Mouse (Mus musculus) forebrain, embryonic 12.5 days (tissue): ENCODE measurements around the gene Card10. TPM values are rescaled to one million over a fixed set of nuclear protein-coding genes. Genes with fewer than 3 reads are reported as not detected.

Source experiments
- ATAC-seq: fragments of 200-750 bp; cut with Nextera tagmentation; 2 replicates; pipeline ENCODE4 v1.8.0; 2017; ENCODE audit warnings: moderate TSS enrichment; ENCODE audit not compliant: low FRiP score
- H3K27ac ChIP-seq: fragments of 300-500 bp; sonication (generic); 2 replicates; pipeline ENCODE4 v1.5.1; 2016; ENCODE audit warnings: mild to moderate bottlenecking
- H3K27me3 ChIP-seq: fragments of 300-500 bp; sonication (generic); 2 replicates; pipeline ENCODE4 v1.6.1; 2016; ENCODE audit warnings: mild to moderate bottlenecking
- H3K36me3 ChIP-seq: fragments of 300-500 bp; sonication (generic); replicated peaks from 2 replicates; pipeline ENCODE4 v1.6.1; 2016; ENCODE audit warnings: mild to moderate bottlenecking
- H3K4me1 ChIP-seq: fragments of 300-500 bp; sonication (generic); 2 replicates; pipeline ENCODE4 v1.6.1; 2016
- H3K4me2 ChIP-seq: fragments of 300-500 bp; sonication (generic); 2 replicates; pipeline ENCODE4 v1.6.1; 2016; ENCODE audit warnings: mild to moderate bottlenecking, moderate library complexity
- H3K4me3 ChIP-seq: fragments of 300-500 bp; sonication (generic); replicated peaks from 2 replicates; pipeline ENCODE4 v1.5.1; 2016; ENCODE audit warnings: mild to moderate bottlenecking
- H3K9ac ChIP-seq: fragments of 300-500 bp; sonication (generic); 2 replicates; pipeline ENCODE4 v1.6.1; 2016; ENCODE audit warnings: mild to moderate bottlenecking
- H3K9me3 ChIP-seq: fragments of 300-500 bp; sonication (generic); 2 replicates; pipeline ENCODE4 v1.6.1; 2016
- WGBS: fragments of 180-500 bp; shearing (Covaris S2); methylation state at CpG from one replicate; pipeline ENCODE4 v1.1.7; 2016; 5-methylcytosine and 5-hydroxymethylcytosine counted together
- polyA plus RNA-seq: library from polyadenylated mRNA; unstranded; fragments of >200 nt; fragmentation: Nextera tagmentation; extraction: Ambion mirVana; gene quantifications from 2 replicates; pipeline ENCODE4 v1.2.1, GENCODE M21; 2016

Gene Card10
- polyA plus RNA-seq, 1 experiment from 2014 or later, result 2.1 TPM

DNA sequence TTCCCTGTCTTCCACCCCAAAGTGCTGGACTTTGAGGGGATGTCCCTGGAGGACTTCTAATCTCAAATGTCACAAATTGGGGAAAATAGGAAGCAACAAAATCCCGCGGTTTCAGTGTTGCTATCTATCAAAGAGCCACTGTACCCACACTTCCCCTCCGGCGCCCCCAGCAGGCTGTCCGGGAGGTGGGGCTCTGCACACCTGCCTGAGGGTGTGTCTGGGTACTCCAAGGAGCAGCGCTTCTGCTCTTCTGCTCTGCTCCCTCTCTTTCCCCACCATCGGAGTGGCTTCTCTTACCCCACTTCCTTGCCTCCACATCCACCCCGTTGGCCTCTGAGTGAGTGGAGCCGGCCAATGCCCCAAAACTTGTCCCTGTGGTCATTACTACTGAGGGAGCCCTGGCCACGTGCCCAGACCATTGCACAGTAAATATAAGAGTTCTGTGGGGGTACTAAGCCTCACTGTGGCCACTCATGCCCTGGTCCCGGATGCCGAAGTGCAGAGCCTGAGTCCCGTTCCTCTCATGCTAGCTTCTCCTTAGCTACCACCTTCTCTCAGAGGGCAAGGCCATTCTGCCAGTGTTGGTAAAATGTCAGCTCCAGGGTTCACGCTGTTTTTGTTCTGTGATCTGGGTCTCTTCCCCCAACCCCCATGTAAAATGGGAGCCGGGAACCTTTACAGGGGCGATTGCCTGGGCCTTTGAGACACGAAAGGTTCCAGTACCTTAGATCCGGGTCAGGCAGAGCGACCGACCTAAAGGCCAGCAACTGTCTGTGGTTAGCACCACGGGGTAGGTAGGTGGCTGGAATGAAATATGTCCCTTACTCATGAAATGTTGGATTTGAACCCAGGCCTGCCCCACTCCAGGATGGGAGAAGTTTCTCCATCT is 41.0 kb upstream of the Card10 start:
- no peak for ATAC-seq
- peaks cover 77% of the 10 kb centered on the region for H3K27me3 ChIP-seq
- no peaks in the 10 kb centered on the region for H3K36me3 ChIP-seq
- H3K9ac ChIP-seq, result no peak overlapping the region
- H3K9me3 ChIP-seq, result no peaks in the 10 kb centered on the region
- peaks cover 36% of the 10 kb centered on the region for H3K4me1 ChIP-seq
- no peak overlapping the region for H3K27ac ChIP-seq
- peak overlapping the region; percentile 90; the same call in 1 of the 2 replicates for H3K4me2 ChIP-seq
- WGBS, result 41% methylated on average over 21 of the region's 21 CpGs
- H3K4me3 ChIP-seq, result peak overlapping the region; percentile 51

DNA sequence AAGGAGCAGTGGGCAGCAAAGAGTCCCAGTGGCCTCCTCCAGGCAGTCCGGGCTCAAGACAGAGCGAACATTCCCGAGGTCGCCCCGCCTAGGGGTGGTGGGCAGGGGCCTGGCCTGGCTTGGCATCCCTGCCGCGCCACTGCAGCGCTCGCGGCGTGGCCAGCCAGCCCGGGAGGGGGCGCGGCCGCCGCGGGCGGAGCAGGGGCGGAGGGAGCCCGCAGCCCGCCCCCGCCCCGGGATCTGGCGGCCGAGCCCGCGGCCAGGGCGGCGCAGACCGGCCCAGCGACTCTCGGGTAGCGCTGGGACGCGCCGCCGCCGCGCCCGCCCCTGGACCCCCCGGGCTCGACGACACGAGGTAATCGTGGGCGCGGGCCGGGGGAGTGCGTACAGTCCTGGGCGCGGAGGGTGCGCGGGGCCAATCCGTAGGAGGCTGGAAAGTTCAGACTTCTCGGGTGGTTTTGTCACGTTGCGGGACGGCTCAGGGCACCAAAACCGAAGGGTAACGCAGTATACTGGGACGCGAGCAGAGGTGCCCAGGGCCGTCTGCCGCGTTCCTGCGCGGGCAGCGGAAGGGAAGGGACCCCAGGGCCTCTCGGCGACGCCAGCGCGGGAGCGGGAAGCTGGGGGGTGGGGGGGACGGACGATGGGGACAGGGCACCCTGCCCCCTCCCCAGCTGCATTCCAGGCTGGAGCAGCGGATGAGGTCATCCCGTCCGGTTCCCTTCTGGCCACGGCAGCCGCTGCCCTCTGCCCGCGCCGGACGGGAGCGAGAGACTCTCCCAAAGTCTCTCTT is 39.7 kb upstream of the Card10 start, which contains the start of gene Cdc42ep1:
Gene Cdc42ep1 (plus strand): TSS at position 254 of the 793 bp plus-strand sequence.
- H3K9ac ChIP-seq, result peak within 1 kb of the TSS; percentile 62
- under 1% methylated on average over 78 of the region's 86 CpGs for WGBS
- H3K4me1 ChIP-seq, result peaks cover 37% of the 10 kb centered on the region
- H3K9me3 ChIP-seq, result no peaks in the 10 kb centered on the region
- H3K27ac ChIP-seq, result 0 out of 2 replicates have a peak within 1 kb of the TSS, but pooled peaks have one; percentile 43
- H3K27me3 ChIP-seq, result peaks cover 77% of the 10 kb centered on the region
- H3K36me3 ChIP-seq, result no peaks in the 10 kb centered on the region
- peak; percentile 76 for ATAC-seq
- peak within 1 kb of the TSS; percentile 51 for H3K4me3 ChIP-seq
- peak within 1 kb of the TSS; percentile 90 for H3K4me2 ChIP-seq

DNA sequence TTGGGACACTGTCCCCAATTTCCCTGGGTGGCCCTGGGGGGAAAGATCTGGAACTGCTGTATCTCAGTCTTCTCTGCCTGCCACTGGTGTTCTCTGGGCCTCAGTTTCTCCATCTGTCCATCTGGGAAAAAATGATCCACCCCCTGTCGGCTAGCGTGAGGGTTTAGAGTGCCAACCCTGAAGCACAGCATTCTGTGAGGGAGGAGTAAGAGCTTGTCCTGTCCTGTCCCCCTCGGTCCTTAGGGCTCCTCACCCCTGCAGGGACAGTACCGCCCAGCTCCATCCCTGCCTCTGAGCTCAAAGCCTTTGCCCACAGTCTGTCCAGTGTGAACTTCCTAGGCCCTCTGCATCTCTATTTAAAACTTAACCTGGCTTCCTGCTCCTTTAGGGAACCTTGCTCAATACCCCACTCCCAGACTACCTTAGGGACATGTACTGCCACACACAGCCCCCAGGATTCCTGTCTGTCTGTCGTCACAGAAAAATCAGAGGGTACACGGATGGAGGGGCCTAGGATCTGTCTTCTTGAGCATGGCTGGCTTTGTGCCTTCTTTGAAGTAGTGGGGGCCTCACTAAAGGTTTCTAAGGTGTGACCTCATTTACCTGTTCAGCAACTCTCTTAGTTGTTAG is 38.4 kb upstream of the Card10 start:
- Histone ChIP-seq H3K4me3 (no peak overlapping the region), H3K4me1 (peaks cover 37% of the 10 kb centered on the region), H3K27ac (no peak overlapping the region), H3K9ac (no peak overlapping the region), H3K9me3 (no peaks in the 10 kb centered on the region), H3K27me3 (peaks cover 72% of the 10 kb centered on the region), H3K36me3 (no peaks in the 10 kb centered on the region), H3K4me2 (no peak overlapping the region)
- no peak for ATAC-seq
- 46% methylated on average over 6 of the region's 6 CpGs for WGBS

DNA sequence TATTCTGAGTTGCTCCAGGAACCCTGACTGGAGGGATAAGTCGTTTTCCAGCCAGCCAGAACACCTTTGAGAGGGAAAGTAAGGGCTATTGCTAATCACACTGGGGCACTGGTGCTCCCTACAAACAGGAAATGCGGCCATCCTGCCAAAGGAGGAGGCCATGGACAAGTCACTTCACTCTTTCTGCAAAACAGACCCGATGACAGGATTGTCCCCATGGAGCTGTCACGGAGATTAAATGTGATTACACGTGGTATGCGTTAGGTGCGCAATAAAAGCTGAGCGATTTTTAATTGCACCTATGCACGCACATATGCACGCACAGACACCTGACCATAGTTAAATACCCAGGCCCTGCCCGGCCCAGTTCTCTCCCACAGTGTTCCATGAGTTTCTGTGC is 37.9 kb upstream of the Card10 start:
- Histone ChIP-seq H3K4me1 (peaks cover 41% of the 10 kb centered on the region), H3K4me2 (no peak overlapping the region), H3K27me3 (peaks cover 66% of the 10 kb centered on the region), H3K36me3 (no peaks in the 10 kb centered on the region), H3K9me3 (no peaks in the 10 kb centered on the region), H3K27ac (no peak overlapping the region), H3K4me3 (no peak overlapping the region), H3K9ac (no peak overlapping the region)
- WGBS, result 57% methylated on average over 11 of the region's 11 CpGs
- no peak for ATAC-seq

DNA sequence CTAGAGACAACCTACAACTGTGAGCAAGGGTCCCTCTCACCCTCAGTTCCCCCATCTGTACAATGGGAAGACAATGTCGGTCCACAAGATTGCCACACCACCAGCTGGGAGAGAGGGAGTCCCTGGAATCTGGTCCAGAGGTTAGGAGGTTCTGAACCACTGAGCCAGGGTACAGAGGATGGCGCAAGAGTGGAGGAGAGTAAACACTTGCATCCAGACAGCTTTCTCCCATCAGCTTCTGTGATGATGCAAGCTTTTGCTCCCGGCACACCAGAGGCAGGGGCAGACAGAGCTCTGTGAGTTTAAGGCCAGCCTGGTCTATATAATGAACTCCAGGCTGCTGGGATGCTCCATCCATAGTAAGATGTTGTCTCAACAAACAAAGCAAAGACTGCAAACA is 37.4 kb upstream of the Card10 start:
- H3K4me3 ChIP-seq, result no peak overlapping the region
- ATAC-seq, result no peak
- peaks cover 46% of the 10 kb centered on the region for H3K4me1 ChIP-seq
- no peak overlapping the region for H3K4me2 ChIP-seq
- H3K9me3 ChIP-seq, result no peaks in the 10 kb centered on the region
- peaks cover 61% of the 10 kb centered on the region for H3K27me3 ChIP-seq
- no peaks in the 10 kb centered on the region for H3K36me3 ChIP-seq
- H3K9ac ChIP-seq, result no peak overlapping the region
- no peak overlapping the region; the same call in 1 of the 2 replicates for H3K27ac ChIP-seq
- 48% methylated on average over 3 of the region's 3 CpGs for WGBS

DNA sequence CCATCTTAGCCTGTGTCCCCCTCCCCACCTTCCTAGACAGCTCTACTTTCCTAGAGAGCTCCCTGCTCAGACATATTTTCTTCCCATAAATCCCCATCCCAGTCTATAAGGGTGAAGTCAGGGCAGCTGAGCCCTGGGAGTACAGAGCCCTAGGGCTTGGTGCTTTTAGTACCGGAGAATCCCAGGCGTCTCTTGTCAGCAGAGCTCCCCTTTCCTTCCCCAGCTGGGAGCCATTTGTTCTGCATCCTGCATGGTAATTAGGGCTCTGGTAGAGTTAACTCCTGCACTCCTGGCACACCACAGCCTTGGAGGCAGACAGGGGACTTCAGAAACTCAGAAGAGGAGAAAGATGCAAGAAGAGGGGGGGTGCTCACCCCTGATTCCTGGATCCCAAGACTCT is 36.9 kb upstream of the Card10 start:
- peak overlapping the region; percentile 57 for H3K27ac ChIP-seq
- peaks cover 58% of the 10 kb centered on the region for H3K27me3 ChIP-seq
- ATAC-seq, result peak; percentile 43
- H3K4me3 ChIP-seq, result no peak overlapping the region
- no peaks in the 10 kb centered on the region for H3K9me3 ChIP-seq
- peak overlapping the region; percentile 27 for H3K4me2 ChIP-seq
- WGBS, result 0% methylated on average over 2 of the region's 2 CpGs
- no peaks in the 10 kb centered on the region for H3K36me3 ChIP-seq
- no peak overlapping the region for H3K9ac ChIP-seq
- peaks cover 51% of the 10 kb centered on the region for H3K4me1 ChIP-seq

DNA sequence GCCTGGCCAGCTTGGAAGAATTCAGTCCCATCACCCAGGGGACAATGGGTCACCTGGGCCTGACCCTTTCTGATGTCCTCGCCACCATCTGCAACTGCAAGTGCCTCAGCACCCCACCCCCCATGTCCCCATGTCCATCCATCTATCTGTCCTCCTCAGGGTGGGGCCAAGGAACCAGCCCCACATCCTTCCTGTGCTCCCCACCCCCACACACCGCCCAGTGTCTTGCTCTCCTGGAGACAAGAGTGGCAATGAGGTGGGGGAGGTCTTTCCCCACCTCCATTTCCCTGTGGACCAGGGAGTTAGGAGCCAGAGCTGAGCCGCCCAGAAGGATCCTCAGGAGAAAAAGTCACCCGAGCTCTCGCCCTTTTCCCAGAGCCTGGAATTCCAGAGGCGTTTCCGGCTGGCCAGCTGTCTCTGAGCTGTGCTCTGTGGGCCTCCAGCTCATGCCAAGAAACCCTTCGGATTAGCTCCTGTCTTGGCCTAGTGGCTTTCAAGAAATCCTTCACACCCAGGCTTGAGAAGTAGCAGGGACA is 33.3 kb upstream of the Card10 start:
- Histone ChIP-seq H3K9ac (no peak overlapping the region), H3K4me2 (no peak overlapping the region), H3K9me3 (no peaks in the 10 kb centered on the region), H3K27ac (peak overlapping the region; percentile 50; the same call in 1 of the 2 replicates), H3K27me3 (peaks cover 36% of the 10 kb centered on the region), H3K4me1 (peaks cover 51% of the 10 kb centered on the region), H3K4me3 (no peak overlapping the region), H3K36me3 (no peaks in the 10 kb centered on the region)
- WGBS, result 52% methylated on average over 8 of the region's 8 CpGs
- no peak for ATAC-seq

DNA sequence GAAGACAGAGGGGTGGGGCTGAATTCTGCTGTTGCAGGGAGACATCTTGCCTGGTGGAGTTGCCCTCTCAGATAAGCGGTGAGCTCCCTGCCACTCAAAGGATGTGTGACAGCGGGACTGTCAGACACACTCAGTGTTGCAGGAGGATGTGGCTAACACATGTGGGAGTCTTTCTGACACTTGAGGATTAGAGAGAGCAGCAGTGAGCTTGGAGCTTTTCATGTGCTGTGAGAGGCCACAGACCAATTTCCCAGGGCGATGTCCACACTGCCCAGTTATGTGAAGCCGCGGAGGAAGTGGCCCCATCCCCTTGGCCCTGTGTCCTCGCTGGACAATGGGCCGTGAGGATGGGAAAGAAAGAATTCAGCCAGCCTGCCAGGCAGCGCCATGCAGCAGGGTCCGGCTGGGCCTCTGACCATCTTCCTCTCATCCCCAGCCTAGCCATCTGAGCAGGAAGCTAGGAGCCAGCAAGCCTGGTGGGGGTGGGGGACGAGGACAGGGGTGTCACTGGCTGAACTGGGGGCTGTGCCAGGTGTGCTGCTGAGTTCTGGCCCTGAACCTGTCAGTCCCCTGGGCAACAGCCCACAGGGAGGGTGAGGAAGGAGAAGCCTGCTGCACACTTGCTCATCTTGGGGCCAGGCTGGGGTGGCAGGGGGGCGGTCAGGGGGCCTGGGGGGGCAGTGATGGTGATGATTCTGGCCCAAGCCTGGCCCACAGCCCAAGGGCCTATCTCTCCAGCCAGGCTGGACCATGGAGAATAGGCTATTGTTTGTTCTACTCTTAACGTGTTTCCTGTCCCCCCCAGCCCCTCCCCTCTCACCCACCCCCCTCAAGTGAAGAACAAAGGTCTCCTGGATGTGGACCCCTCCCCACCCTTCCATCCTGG is 32.6 kb upstream of the Card10 start:
- H3K9me3 ChIP-seq, result no peaks in the 10 kb centered on the region
- peaks cover 50% of the 10 kb centered on the region for H3K4me1 ChIP-seq
- no peak overlapping the region for H3K9ac ChIP-seq
- H3K4me3 ChIP-seq, result no peak overlapping the region
- 23% methylated on average over 11 of the region's 12 CpGs for WGBS
- ATAC-seq, result no peak
- peaks cover 34% of the 10 kb centered on the region for H3K27me3 ChIP-seq
- no peak overlapping the region for H3K4me2 ChIP-seq
- no peaks in the 10 kb centered on the region for H3K36me3 ChIP-seq
- peak overlapping the region; percentile 56 for H3K27ac ChIP-seq

DNA sequence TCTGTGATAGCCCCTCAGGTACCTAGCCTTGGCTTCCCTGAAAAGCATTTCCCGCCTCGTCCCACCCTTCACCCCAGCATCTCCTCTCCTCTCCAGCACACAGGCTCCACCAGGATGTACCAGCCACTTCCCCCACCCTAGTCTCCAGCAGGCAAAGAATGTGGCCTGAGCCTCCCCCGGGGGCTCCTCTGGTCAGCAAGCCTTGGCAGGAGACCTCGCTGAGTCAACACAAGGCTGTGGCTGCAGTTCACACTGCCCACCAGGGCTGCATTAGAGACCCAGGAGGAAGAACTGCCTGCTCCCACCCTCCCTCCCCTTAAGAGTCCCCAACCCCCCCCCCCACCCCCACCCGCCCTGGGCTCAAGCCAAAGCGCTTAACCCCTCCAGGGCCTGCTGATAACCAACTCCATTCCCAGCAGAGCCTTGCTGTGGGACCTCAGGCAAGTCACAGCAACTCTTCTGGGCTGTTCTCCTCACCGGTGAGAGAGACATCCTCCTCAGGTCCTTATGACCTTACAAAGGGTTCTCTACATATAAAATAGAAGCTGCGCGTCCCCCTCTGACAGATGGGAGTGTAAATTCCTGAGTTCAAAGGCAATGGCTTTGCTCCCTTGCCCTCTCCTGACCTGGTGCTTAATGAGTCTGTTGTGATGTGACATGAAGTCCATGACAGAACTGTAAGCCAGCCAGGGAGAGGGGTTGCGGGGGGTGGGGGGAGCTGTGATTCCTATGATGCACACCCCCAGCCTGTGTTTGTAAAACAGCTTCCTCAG is 31.6 kb upstream of the Card10 start:
- H3K4me1 ChIP-seq, result peaks cover 40% of the 10 kb centered on the region
- ATAC-seq, result no peak
- WGBS, result 53% methylated on average over 10 of the region's 10 CpGs

DNA sequence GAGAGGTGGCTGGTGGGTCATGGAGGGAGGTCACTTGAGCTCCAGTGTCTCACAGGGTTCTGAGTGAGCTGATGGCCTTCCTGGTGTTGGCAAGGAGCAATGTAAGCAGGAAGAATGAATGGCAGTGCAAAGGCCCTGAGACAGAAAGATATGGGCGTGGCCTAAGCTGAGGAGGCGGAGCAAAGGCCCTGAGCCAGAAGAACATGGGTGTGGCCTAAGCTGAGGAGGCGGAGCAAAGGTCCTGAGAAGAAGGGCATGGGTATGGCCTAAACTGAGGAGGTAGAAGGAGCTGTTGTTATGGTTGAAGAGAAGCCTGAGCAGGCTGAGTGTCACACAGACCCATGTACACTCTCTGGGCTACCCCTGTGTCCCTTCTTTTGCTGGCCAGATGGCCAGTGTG is 30.7 kb upstream of the Card10 start:
- no peaks in the 10 kb centered on the region for H3K9me3 ChIP-seq
- peaks cover 33% of the 10 kb centered on the region for H3K4me1 ChIP-seq
- no peak for ATAC-seq
- no peak overlapping the region for H3K4me2 ChIP-seq
- no peak overlapping the region for H3K4me3 ChIP-seq
- H3K36me3 ChIP-seq, result no peaks in the 10 kb centered on the region
- peak overlapping the region; percentile 73; the same call in 1 of the 2 replicates for H3K27ac ChIP-seq
- peaks cover 23% of the 10 kb centered on the region for H3K27me3 ChIP-seq
- no peak overlapping the region for H3K9ac ChIP-seq
- 88% methylated on average over 3 of the region's 3 CpGs for WGBS

More for the DNA sequence above, 31.6 kb upstream of the Card10 start:
- Histone ChIP-seq H3K9me3 (no peaks in the 10 kb centered on the region), H3K36me3 (no peaks in the 10 kb centered on the region), H3K4me3 (no peak overlapping the region), H3K27me3 (peaks cover 24% of the 10 kb centered on the region), H3K4me2 (no peak overlapping the region), H3K9ac (0 out of 2 replicates have a peak overlapping the region, but pooled peaks have one; percentile 4), H3K27ac (peak overlapping the region; percentile 13; the same call in 1 of the 2 replicates)
